In the genomic region with DNA sequence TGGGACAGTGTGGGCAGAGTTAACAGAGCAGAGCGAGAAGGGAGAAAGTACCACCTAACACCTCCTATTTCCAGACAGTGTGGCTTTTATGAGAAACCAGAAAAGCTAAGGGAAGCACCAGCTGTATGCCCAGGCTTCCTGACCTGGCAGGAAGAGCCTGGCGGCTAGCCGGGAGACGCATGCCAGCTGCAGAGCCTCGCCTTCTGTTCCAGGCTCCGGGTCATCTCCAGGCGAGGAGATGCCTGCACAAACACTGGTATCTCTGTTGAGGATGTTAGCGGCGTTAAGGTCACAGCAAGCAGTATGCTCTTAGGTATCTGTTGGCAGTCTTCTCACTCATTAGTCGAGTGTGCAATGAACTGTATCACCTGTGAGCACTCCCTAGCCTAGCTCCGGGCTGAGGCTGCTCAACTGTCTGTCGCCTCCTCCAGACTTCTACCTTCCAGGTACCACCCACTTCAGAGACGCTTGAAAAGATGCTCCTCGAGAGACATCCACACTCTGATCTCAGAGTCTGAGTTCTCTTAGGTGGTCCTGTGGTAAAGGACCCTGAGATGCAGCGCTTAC, we compare ENCODE assay signal across 11 mouse cellular contexts. TPM values are rescaled to one million over a fixed set of nuclear protein-coding genes. Genes with fewer than 3 reads are reported as not detected.
A peak's percentile ranks its signal among the peaks of the same experiment; 100 is the strongest.
DNase-seq lines count a peak whose midpoint lies in the region; ATAC-seq lines count a peak whose summit lies in the region.
"Had no signal": no experiment of that assay in that cellular context is flagged by ENCODE, and none has a peak within 500 bp of the region (broad histone marks: within the 10 kb centered on the region; RNA-seq: fewer than 3 reads in every experiment).

No protein-coding gene starts in this region.

- peak; percentile 13 to 24 for DNase-seq in left cerebral cortex, postnatal 36 days (ENCODE audit: low spot score in 2 of 2)
- no peak for DNase-seq in left cerebral cortex, adult 9 months (ENCODE audit: low spot score in 2 of 2)
- peak; percentile 22 to 54 for DNase-seq in gastrocnemius, adult 8-10 months (ENCODE audit: low spot score in 2 of 2)
- DNase-seq in kidney, postnatal 10 days = peak; percentile 28
- DNase-seq in thymus, postnatal 0 days (ENCODE audit: low spot score) = no peak
- no peak for DNase-seq in thymus, postnatal 14 days
- DNase-seq: liver, embryonic 13.5 days had no signal

- no peaks in the 10 kb centered on the region for H3K9me3 ChIP-seq in forebrain, embryonic 13.5 days (replicated peaks)
- H3K9me3 ChIP-seq: liver, embryonic 13.5 days had no signal

- H3K27me3 ChIP-seq in forebrain, embryonic 13.5 days = no peaks in the 10 kb centered on the region
- H3K27me3 ChIP-seq: liver, embryonic 13.5 days had no signal

- H3K27ac ChIP-seq in forebrain, embryonic 13.5 days = no peak overlapping the region
- H3K27ac ChIP-seq: layer of hippocampus, adult 2 months; liver, embryonic 13.5 days; macrophage had no signal

- H3K4me3 ChIP-seq in forebrain, embryonic 13.5 days = no peak overlapping the region
- H3K4me3 ChIP-seq: layer of hippocampus, adult 2 months; liver, embryonic 13.5 days had no signal

- no peak overlapping the region for H3K9ac ChIP-seq in forebrain, embryonic 13.5 days
- H3K9ac ChIP-seq: liver, embryonic 13.5 days had no signal

- no peak overlapping the region for H3K4me2 ChIP-seq in forebrain, embryonic 13.5 days
- H3K4me2 ChIP-seq: liver, embryonic 13.5 days had no signal

- H3K36me3 ChIP-seq in forebrain, embryonic 13.5 days (ENCODE audit: poor library complexity, severe bottlenecking) = no peaks in the 10 kb centered on the region
- H3K36me3 ChIP-seq: liver, embryonic 13.5 days had no signal

- intact Hi-C loops in left cerebral cortex, postnatal 36 days (cut with DNase I) = no loop called here

- 79% methylated on average over 15 of the region's 15 CpGs for WGBS in forebrain, embryonic 13.5 days

- peak; percentile 40; the same call in 1 of the 2 replicates for ATAC-seq in cerebellum, adult (ENCODE audit: insufficient number of reproducible peaks, low FRiP score, low TSS enrichment)
- ATAC-seq in forebrain, embryonic 13.5 days = no peak

- H3K4me1 ChIP-seq in forebrain, embryonic 13.5 days = no peaks in the 10 kb centered on the region

RNA-seq across cellular contexts. Expression of gene Pemt, which starts 27.7 kb away (rescaled TPM):
- 1 to 10 TPM; 2.9 to 6.3 TPM for total RNA-seq in left cerebral cortex, postnatal 36 days (2021)
- 1 to 10 TPM; 2.0 to 4.5 (median 3.7) TPM for total RNA-seq in gastrocnemius, adult 8-10 months (2022)
- polyA plus RNA-seq in forebrain, embryonic 13.5 days (2015; fragmentation: Nextera tagmentation; extraction: Ambion mirVana) = 4.3 and 7.0 TPM in 2 replicates
- 7.0 and 9.2 TPM in 2 replicates for polyA plus RNA-seq in thymus, postnatal 0 days (2015; fragmentation: Nextera tagmentation; extraction: Ambion mirVana)

RNA-seq across cellular contexts. Expression of gene Rai1, which starts 30.8 kb away (rescaled TPM):
- 10 to 100 TPM; 57.3 to 73.4 TPM for total RNA-seq in left cerebral cortex, postnatal 36 days (2021)
- 10 to 100 TPM; 18.0 to 25.7 (median 21.4) TPM for total RNA-seq in gastrocnemius, adult 8-10 months (2022)
- 26.9 and 31.5 TPM in 2 replicates for polyA plus RNA-seq in forebrain, embryonic 13.5 days (2015; fragmentation: Nextera tagmentation; extraction: Ambion mirVana)
- 29.0 and 37.0 TPM in 2 replicates for polyA plus RNA-seq in thymus, postnatal 0 days (2015; fragmentation: Nextera tagmentation; extraction: Ambion mirVana)

Comparison
In these comparisons a context has a peak if more than half of its experiments do, and no peak if none do; other contexts are left out.
1. DNase-seq: peak in left cerebral cortex, postnatal 36 days (2 of 2), gastrocnemius, adult 8-10 months (2 of 2) and kidney, postnatal 10 days (single experiment); none in left cerebral cortex, adult 9 months (0 of 2), thymus, postnatal 0 days (single experiment) and thymus, postnatal 14 days (single experiment).